Mouse (Mus musculus) adrenal gland, postnatal 36 days (tissue): ENCODE results near the gene Cdiptos. TPM values are rescaled to one million over a fixed set of nuclear protein-coding genes. Genes with fewer than 3 reads are reported as not detected.
A peak's percentile ranks its signal among the peaks of the same experiment; 100 is the strongest.

Source experiments
- DNase-seq, 2 experiments: peaks; one replicate each; pipeline ENCODE4 v3.0.0; 2021; ENCODE audit warnings: mixed read lengths in 1 of 2
- total RNA-seq, 2 experiments: library from RNA; stranded (reverse); gene quantifications; 2 replicates each; pipeline ENCODE4 v1.2.3; 2021

The Cdiptos gene
- total RNA-seq, 2 experiments from 2014 or later: 0.60 to 0.69 TPM

- DNase-seq: peak; percentile 82 to 87
Observed at GRCm38 (mm10) chr7:127014320-127014719, 38.4 kb upstream of the Cdiptos start, which contains the start of gene Mvp. Gene Mvp, minus strand, starts transcription at chr7:127014621.

DNA sequence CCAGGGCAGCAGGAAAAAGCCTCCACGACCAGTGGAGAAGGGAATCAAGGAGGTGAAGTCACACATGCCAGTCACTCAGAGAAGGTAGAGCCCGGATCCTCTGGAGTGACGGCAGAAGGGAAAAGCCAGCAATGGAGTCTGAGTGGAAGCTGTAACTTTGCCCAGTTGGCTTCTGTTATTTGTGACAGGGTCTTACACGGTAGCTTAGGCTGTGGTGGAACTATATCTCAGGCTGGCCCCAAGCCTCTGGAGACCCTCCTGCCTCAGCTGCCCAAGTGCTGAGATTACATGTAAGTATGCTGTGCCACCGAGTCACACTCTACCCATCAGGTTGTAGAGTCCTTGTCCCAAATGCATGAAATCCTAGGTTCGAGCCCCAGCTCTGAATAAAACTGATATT lies 37.5 kb upstream of the Cdiptos start:
- DNase-seq: no peak

DNA sequence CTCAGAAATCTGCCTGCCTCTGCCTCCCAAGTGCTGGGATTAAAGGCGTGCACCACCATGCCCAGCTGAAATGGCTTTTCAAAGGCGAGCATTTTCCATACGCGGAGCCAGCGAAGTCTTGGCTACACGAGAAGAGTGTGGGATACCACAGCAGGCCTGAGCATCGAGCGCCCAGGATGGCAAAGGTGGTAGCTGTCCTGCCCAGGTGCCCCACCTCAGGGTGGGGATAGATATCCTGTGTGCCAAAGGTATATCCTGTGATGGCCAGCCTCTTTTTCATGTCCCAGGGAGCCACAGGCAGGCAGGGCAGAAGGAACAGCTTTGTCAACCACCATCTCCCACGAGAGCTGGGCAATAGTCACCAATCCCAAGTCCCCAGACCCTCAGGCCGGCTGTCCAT lies 36.9 kb upstream of the Cdiptos start:
- no peak for DNase-seq

GRCm38 (mm10) chr7:127012374-127012773 lies 36.5 kb upstream of the Cdiptos start:
- DNase-seq: peak in 1 of 2 experiments; percentile 50

DNA sequence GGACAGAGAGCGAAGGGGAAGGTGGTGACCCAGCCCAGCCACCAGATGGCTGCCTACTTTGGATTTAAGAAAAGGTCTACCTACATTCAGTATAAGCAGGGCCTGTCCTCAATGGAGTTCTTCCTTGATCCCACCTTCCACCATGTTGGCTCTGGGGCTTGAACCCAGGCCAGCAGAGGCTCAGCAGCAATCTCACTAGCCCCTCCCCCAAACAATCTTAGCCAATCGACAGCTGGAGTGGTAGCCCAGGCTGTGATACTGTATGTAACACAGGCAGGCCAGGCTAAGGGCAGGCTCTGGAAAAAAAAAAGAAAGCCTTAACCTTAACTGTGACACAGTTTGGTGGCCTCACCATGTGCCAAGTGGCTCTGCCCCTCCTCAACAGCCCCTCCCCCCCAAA lies 35.8 kb upstream of the Cdiptos start:
- DNase-seq: no peak

- DNase-seq: no peak
Observed at GRCm38 (mm10) chr7:127011051-127011450, 35.2 kb upstream of the Cdiptos start.

GRCm38 (mm10) chr7:127009307-127010085 lies 33.6 kb upstream of the Cdiptos start:
- DNase-seq: no peak

DNA sequence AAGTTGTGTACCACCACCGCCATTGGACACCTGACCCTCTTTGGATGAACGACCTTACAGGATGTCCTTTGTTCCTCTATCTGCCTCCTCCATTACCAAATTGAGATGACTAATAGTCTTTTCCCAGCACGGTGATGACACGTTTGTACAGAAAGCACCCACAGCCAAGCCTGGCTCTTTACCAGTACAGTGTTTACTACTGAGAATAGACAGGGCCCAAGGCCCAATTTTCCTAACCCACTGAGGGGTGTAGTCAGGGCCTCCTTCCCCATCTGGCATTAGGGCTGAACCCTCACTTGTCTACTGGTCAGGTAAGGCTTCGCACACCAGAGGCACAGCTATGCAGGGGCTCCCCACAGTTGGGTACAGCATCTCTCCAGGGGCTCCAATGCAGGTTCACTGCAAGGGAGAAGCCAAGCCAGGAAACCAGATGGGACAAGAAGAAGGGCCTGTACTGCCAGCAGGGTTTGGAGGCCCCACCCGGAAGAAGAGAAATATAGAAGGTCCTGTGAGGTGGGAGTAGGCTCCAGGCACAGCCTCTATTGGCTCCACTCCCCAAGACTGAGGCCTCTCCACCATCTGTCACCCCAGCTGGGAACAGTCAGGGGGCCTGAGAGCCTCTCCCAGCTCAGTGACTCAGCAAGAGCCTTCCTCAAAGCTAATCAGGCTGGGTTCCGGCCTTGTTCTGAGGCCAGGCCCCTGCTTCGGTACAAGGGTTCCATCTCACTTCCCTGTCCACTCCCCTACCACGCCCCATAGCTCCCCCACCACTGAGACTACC lies 32.5 kb upstream of the Cdiptos start:
- peak; percentile 66 to 69 for DNase-seq

DNA sequence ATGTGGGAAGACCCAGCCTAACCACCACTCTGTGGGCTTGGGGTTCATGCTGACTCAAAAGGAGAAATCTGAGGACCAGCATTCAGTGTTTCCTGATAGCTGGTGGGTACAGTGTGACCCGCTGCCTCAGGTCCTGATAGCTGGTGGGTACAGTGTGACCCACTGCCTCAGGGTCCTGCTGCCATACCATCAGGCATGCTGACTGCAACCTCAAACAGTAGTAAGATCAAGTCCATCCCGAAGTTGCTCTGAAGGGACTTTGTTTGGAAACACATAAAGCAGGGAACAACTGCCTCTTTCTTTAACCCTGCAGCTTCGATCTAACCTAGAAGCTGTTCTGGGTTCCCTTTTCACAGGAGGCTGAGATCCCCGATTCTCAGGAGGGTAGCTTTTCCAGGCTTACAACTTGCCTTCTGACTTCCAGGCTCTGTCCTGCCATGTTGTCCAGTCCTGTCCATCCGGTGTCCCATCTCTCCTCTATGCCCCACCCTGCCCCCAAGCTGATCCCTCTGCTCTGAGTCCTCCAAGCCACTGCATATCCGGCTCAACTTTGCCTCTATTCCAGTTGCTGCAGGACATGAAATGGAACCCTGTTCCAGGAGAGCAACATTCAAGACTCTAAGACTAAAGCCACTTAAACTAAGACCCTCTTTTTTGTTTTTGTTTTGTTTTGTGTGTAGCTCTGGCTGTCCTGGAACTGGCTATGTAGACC lies 31.6 kb upstream of the Cdiptos start:
- DNase-seq: no peak

DNA sequence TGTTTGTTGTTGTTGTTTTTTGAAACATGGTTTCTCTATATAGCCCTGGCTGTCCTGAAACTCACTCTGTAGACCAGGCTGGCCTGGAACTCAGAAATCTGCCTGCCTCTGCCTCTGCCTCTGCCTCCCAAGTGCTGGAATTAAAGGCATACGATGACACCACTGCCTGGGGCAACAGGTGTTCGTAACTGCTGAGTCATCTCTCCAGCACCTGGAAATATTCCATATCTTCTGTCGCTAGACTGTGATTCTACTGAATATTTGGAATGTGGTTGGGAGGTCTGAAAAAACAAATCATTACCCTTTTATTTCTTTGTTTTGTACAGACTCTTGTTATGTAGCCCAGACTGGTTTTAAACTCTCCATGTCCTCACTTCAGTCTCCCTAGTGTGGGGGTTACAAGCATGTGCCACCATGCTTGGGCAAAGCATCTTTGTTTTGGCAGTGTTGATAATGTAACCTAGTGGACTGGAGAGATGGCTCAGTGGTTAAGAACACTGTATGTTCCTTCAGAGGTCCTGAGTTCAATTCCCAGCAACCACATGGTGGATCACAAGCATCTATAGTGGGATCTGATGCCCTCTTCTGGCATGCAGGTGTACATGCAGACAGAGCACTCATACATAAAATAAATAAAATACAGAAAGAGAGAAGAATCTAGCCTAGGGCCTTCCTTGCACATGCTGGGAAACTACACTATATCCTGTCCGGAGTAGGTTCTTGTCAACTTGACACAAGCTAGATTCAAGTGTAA lies 28.4 kb upstream of the Cdiptos start:
- DNase-seq: no peak

DNA sequence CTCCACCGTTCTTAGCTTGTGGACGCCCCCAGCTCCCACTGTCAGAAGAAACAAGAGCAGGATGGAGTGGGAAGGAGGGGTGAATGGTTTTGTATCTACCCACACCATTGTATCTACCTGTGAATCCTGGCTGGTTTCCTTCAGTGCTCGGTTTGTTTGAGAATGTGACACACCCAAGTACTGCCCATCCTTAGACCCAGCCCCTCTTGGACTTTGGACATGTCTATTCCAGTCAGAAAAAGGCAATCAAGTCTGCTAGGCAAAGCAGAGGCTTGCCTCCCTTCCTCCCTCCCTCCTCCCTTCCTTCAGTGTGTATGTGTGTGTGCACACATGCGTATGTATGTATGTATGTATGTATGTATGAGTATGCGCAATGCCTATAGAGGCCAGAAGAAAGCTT lies 27.7 kb upstream of the Cdiptos start:
- no peak for DNase-seq

- DNase-seq: no peak
Observed at GRCm38 (mm10) chr7:126999568-126999967, 23.7 kb upstream of the Cdiptos start.

DNA sequence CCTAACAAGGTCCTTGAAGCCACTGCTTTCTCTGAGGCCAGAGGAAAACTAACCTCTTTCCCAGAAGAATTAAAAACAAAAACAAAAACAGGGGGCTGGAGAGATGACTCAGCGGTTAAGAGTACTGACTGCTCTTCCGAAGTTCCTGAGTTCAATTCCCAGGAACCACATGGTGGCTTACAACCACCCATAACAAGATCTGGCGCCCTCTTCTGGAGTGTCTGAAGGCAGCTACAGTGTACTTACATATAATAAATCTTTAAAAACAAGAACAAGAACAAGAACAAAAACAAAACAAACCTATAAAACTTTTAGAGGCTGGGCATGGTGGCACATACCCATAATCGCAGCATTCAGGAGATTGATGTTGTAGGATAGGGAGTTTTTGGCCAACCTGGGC lies 20.6 kb upstream of the Cdiptos start:
- peak in 1 of 2 experiments; percentile 40 for DNase-seq

- DNase-seq: no peak
Observed at GRCm38 (mm10) chr7:126988816-126989215, 12.9 kb upstream of the Cdiptos start.

DNA sequence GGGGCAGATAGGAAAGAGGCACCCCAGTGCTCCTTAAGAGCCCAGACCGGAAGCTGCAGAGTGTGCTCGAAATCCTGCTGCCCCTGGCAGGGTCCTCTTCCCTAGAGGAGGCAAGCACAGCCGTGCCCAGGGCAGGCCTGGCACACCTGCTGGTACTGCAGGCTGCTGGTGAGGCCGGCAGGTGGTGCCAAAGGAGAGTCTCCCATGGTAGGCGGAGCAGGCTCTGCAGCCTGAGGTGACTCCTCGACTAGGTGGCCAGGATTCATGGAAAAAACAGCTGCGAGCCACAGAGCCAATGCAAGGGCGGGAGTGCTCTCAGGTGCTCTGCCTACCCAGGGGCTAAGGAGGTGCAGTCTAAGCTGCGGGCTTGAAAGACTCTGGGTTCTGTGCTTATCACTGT lies 10.4 kb upstream of the Cdiptos start:
- DNase-seq: peak; percentile 33 to 56

DNA sequence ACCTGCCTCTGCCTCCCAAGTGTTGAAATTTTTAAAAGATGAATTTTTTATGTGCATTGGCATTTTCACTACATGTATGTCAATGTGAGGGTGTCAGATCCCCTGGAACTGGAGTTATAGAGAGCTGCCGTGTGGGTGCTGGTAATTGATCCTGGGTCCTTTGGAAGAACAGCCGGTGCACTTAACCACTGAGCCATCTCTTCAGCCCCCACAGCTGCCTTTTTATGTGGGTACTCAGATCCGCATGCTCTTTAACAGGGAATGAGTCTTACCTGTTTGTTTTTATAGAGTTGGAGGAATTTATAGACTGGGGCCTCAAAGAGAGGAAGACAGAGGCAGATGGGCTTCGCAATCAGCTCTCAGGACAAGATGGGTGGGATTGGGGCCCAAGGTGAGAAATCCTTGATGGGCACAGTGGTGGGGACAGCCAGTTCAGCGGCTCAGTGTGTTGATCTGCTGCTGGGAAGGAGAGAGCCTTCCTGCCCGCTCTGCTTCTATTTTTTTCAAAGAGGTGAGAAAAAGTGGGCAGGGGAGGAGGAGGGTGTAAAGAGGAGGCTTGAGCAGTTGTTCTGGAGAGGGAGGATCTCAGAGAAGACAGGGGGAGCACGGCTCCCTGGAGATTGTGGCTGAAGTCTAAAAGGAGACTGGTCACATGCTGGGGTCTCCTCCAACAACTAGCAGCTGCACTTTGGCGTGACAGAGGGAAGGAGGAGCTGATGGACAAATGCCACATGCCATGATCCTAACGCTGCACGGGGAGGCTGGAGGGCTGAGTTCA lies 9.0 kb upstream of the Cdiptos start:
- no peak for DNase-seq

- DNase-seq: no peak
Observed at GRCm38 (mm10) chr7:126983113-126983512, 7.2 kb upstream of the Cdiptos start.

GRCm38 (mm10) chr7:126982054-126982453 lies 6.2 kb upstream of the Cdiptos start:
- DNase-seq: no peak

DNA sequence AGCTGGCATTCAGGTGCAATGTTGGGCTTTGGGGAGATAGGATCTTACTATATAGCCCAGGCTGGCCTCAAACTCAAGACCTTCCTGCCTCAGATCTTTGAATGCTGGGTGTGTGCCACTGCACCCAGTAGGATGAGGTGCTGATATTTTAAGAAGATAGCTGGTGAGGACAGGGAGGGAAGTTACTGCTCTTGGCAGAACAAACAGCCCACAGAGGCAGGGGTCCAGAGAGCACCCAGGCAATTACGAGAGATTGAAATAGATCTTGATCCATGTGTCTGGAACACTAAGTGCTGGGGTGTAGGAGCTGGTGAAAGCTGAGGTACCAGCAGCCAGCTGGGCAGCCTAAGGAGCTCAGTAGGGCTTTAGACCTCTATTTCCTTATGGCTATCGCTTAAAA lies 5.7 kb upstream of the Cdiptos start:
- DNase-seq: no peak

DNA sequence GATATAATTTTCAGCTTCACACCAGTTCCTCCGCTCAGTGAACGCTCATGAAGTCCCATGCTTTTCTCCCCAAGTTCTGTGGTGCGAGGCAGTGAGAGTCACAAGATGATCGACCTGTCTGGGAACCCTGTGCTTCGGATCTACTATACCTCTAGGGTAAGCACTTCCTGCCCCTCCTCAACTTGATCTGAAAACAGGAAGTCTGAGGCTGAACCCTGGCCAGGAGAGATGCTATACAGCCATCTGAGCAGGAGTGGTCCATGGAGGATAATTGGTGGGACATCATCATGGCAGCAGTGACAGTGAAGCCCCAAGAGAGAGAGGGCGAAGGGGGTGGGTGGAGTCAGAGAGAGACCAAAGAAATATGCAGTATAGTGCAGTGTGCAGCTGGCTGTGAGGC lies 2.9 kb upstream of the Cdiptos start:
- no peak for DNase-seq

DNA sequence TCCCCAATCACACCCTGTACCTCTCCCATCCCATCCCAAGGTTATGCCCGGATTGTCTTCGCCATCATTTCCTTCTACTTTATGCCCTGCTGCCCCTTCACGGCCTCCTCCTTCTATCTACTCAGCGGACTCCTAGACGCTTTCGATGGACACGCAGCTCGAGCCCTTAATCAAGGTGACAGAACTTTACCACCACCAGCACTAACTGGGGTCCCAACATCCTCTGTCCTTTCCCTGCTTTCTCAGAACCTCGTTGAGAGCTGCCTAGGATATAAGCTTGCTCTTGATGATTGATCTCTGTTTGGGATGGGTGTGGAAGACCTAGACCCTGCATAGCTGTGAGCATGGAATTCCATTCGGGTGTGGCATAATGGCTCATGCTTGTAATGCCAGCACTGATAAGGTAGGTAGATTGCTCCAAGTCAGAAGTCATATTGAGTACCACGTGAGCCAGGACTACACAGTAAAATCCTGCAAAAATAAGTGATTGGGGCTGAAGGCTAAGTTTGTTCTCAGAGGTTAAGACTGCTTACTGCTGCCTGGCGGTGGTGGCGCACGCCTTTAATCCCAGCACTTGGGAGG lies 1.1 kb upstream of the Cdiptos start:
- peak in 1 of 2 experiments; percentile 13 for DNase-seq

DNA sequence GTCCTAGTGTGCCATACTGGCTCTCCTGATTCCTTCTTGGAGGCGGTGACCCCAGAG lies 177 bp downstream of the Cdiptos start, which contains the start of gene Cdipt:
Cdipt (plus strand) TSS at position 22 of the 57 bp plus-strand sequence.
- DNase-seq: no peak
